Mouse (Mus musculus) embryonic facial prominence, embryonic 11.5 days (tissue): ENCODE results near the gene Stoml2. TPM values are rescaled to one million over a fixed set of nuclear protein-coding genes. Genes with fewer than 3 reads are reported as not detected.

Source experiments
- ATAC-seq: fragments of 200-750 bp; cut with Nextera tagmentation; replicated peaks from 2 replicates; pipeline ENCODE4 v1.8.0; 2017; ENCODE audit warnings: low read depth; ENCODE audit not compliant: insufficient number of reproducible peaks, low FRiP score, low TSS enrichment
- DNase-seq: peaks from one replicate; pipeline ENCODE4 v3.0.0-alpha.2; 2015; ENCODE audit warnings: low spot score
- H3K27ac ChIP-seq: fragments of 300-500 bp; sonication (generic); replicated peaks from 2 replicates; pipeline ENCODE4 v1.5.1; 2014; ENCODE audit warnings: mild to moderate bottlenecking, low read depth, low read length, control low read depth
- H3K27me3 ChIP-seq: fragments of 300-500 bp; sonication (generic); 2 replicates; pipeline ENCODE4 v1.6.1; 2014; ENCODE audit warnings: mild to moderate bottlenecking, low read length, moderate library complexity, mixed read lengths; ENCODE audit not compliant: control insufficient read depth, insufficient read depth
- H3K36me3 ChIP-seq: fragments of 300-500 bp; sonication (generic); replicated peaks from 2 replicates; pipeline ENCODE4 v1.6.1; 2014; ENCODE audit warnings: low read depth, mild to moderate bottlenecking, low read length, moderate library complexity, mixed read lengths; ENCODE audit not compliant: control insufficient read depth, insufficient read depth
- H3K4me1 ChIP-seq: fragments of 300-500 bp; sonication (generic); 2 replicates; pipeline ENCODE4 v1.6.1; 2014; ENCODE audit warnings: low read length, mixed read lengths; ENCODE audit not compliant: control insufficient read depth, insufficient read depth
- H3K4me2 ChIP-seq: fragments of 300-500 bp; sonication (generic); 2 replicates; pipeline ENCODE4 v1.6.1; 2014; ENCODE audit warnings: low read depth, mild to moderate bottlenecking, control low read depth, low read length, moderate library complexity
- H3K4me3 ChIP-seq: fragments of 300-500 bp; sonication (generic); 2 replicates; pipeline ENCODE4 v1.5.1; 2014; ENCODE audit warnings: low read depth, low read length, control low read depth
- H3K9ac ChIP-seq: fragments of 300-500 bp; sonication (generic); replicated peaks from 2 replicates; pipeline ENCODE4 v1.6.1; 2014; ENCODE audit warnings: mild to moderate bottlenecking, control low read depth, low read length
- H3K9me3 ChIP-seq: fragments of 300-500 bp; sonication (generic); replicated peaks from 2 replicates; pipeline ENCODE4 v1.6.1; 2016; ENCODE audit warnings: mild to moderate bottlenecking, low read length, inconsistent platforms, mixed read lengths; ENCODE audit not compliant: control insufficient read depth
- WGBS: fragments of 180-500 bp; shearing (Covaris S2); extraction: QIAGEN DNeasy Blood & Tissue Kit; methylation state at CpG from one replicate; pipeline ENCODE4 v1.1.7; 2014; 5-methylcytosine and 5-hydroxymethylcytosine counted together
- polyA plus RNA-seq: library from polyadenylated mRNA; unstranded; fragments of >200 nt; fragmentation: Nextera tagmentation; extraction: Ambion mirVana; gene quantifications from 2 replicates; pipeline ENCODE4 v1.2.1, GENCODE M21; 2014

The Stoml2 gene
- polyA plus RNA-seq, 1 experiment from 2014 or later: 410 TPM

DNA sequence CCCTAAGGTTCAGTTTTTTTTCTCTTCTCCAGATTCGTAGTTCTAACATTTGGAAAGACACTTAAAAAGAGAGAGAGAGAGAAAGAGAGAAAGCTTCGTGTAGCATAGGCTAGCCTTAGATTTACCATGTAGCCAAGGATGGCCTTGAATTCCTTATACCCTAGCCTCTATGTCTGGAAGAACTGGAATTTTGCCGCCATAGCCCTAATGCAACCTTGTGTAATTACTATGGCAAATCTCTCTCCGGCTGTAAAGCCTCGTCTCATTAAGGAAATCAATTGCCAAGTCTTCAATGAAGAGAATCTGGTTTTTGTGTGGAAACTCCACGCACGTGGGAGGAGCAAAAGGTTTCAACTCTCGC is 26.9 kb upstream of the Stoml2 start:
- Histone ChIP-seq H3K27me3 (peaks cover 6% of the 10 kb centered on the region), H3K4me1 (0 out of 2 replicates have a peak, but pooled peaks cover 2% of the 10 kb centered on the region), H3K36me3 (no peaks in the 10 kb centered on the region), H3K4me2 (peak overlapping the region; percentile 95), H3K4me3 (peak overlapping the region; percentile 63), H3K27ac (no peak overlapping the region), H3K9me3 (no peaks in the 10 kb centered on the region), H3K9ac (no peak overlapping the region)
- no peak for ATAC-seq
- no peak for DNase-seq
- WGBS: 25% methylated on average over 8 of the region's 8 CpGs

DNA sequence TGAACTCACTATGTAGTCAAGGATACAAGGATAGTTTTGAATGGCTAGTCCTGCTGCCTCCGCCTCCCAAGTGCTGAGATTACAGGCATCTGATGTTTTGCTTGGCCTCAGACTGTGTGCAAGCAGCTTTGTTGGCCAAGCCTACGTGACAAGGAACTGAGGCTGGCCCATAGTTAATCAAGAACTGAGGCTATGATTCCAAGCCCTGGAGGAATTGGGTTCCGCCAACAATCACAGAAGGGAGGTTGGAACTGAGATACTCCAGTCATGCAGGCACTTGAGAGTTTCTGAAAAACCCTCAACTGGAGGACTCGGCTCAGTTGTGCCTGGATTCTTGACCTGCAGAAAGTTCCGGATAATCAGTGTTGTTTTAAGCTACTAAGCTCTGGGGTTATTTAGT is 26.1 kb upstream of the Stoml2 start:
- no peak overlapping the region for H3K4me2 ChIP-seq
- no peaks in the 10 kb centered on the region for H3K36me3 ChIP-seq
- no peaks in the 10 kb centered on the region for H3K9me3 ChIP-seq
- ATAC-seq: no peak
- no peak overlapping the region for H3K9ac ChIP-seq
- 90% methylated on average over 5 of the region's 5 CpGs for WGBS
- peaks cover 6% of the 10 kb centered on the region for H3K27me3 ChIP-seq
- H3K4me1 ChIP-seq: 0 out of 2 replicates have a peak, but pooled peaks cover 2% of the 10 kb centered on the region
- H3K4me3 ChIP-seq: no peak overlapping the region
- H3K27ac ChIP-seq: no peak overlapping the region
- no peak for DNase-seq

DNA sequence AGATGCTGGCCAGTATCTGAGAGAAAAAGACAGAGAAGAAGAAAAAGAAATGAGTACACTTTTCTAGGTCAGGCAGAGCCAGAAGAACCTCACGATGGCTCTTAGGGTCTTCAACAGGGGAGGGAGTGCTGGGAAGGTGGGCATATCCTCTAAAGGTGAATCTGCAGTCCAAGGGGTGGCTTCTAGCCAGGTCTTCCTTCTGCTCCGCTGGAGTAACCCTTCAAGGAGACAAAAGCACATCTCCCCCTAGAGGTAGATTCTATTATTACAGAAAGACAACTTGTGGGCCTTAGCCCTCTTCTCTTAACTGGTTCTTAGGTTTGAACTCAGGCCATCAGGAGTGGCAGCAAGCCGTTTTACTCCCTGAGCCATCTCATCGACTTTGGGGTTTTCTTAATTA is 21.1 kb upstream of the Stoml2 start:
- 10% methylated on average over 4 of the region's 4 CpGs for WGBS
- no peaks in the 10 kb centered on the region for H3K4me1 ChIP-seq
- no peak overlapping the region for H3K27ac ChIP-seq
- H3K4me2 ChIP-seq: no peak overlapping the region
- no peak for ATAC-seq
- H3K9me3 ChIP-seq: no peaks in the 10 kb centered on the region
- no peaks in the 10 kb centered on the region for H3K27me3 ChIP-seq
- no peak overlapping the region for H3K4me3 ChIP-seq
- no peaks in the 10 kb centered on the region for H3K36me3 ChIP-seq
- DNase-seq: peak; percentile 86
- no peak overlapping the region for H3K9ac ChIP-seq

DNA sequence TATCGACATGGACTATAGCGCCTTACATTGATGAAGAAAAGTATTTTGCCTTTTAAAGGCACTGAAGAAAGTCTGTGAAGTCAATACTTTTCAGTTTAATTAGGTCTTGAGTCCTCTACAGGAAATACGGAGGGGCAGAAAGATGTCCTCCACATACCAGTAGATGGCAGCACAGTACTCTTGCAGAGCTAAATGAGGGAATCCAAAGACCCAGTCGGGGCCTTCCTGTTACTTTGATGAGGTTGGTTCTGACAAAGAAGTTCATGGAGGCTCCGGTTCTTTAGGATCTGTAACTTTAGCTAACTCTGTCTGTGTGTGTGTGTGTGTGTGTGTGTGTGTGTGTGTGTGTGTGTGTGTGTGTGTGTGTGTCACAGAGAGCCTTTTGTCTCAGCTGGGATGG is 15.7 kb upstream of the Stoml2 start:
- 5% methylated on average over 5 of the region's 5 CpGs for WGBS
- Histone ChIP-seq H3K27ac (no peak overlapping the region), H3K9ac (no peak overlapping the region; the same call in 1 of the 2 replicates)

DNA sequence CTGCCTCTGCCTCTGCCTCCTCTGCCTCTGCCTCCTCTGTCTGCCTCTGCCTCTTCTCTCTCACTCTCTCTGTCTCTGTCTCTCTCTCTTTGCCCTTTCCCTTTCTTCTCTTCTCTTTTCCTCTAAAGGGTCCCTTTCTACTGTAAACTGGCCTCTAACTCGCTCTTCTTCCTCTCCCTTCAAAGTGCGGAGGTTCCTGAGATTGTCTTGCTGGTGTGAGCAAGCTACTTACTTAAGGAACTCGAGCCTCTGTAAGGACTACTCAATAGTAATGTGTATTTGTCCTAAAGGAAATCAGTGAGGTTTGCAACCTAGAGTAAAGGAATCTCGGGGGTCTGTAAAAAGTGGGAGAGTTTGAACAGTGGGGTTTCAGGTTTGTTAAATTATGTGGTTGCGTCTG is 15.1 kb upstream of the Stoml2 start:
- Histone ChIP-seq H3K36me3 (no peaks in the 10 kb centered on the region), H3K4me3 (no peak overlapping the region), H3K27me3 (no peaks in the 10 kb centered on the region), H3K9me3 (no peaks in the 10 kb centered on the region), H3K4me2 (no peak overlapping the region), H3K4me1 (peaks cover 5% of the 10 kb centered on the region; the same call in 1 of the 2 replicates), H3K9ac (no peak overlapping the region), H3K27ac (no peak overlapping the region)
- WGBS: 61% methylated on average over 5 of the region's 5 CpGs
- ATAC-seq (no peak), DNase-seq (no peak)

More for the DNA sequence above, 15.7 kb upstream of the Stoml2 start:
- DNase-seq (peak; percentile 92), ATAC-seq (no peak)
- no peak overlapping the region for H3K4me2 ChIP-seq
- no peaks in the 10 kb centered on the region for H3K9me3 ChIP-seq
- no peaks in the 10 kb centered on the region for H3K27me3 ChIP-seq
- no peaks in the 10 kb centered on the region for H3K36me3 ChIP-seq
- H3K4me3 ChIP-seq: no peak overlapping the region
- H3K4me1 ChIP-seq: peaks cover 5% of the 10 kb centered on the region; the same call in 1 of the 2 replicates

DNA sequence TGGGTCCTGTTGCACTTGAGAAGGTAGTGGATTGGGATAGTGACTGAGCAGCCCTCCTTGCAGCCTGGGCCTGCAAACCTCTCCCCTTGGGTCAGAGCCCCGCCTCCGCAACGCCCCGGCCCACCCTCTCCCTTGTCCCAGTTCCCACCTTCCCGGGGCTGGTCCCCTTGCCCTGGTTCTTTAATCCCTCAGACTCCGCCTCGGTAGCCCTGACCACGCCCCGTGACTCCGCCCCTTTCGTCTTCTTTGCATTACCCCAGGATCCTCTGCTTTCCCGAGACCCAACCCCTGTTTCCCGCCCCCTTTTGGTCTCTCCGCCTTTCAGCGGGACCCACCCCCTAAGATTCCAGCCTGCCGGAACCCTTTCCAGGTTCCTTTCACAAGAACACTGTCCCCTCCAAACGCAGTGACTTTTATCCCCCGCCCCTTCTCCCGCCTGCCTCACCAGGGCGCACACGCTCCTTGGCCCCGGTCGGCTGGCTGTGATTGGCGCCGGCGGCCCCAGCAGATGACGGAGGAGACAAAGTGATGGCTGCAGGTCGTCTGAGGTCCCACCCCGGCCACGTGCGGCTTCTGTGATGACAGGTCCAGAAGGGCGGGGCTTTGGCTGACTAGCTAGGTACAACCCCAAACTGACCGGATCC is 14.3 kb upstream of the Stoml2 start, which contains the start of gene Fam214b:
Fam214b (minus strand) TSS at position 562 of the 644 bp plus-strand sequence.
- H3K4me2 ChIP-seq: peak within 1 kb of the TSS; percentile 79
- H3K9me3 ChIP-seq: no peaks in the 10 kb centered on the region
- under 1% methylated on average over 33 of the region's 33 CpGs for WGBS
- peak within 1 kb of the TSS; percentile 50 for H3K9ac ChIP-seq
- H3K4me3 ChIP-seq: peak within 1 kb of the TSS; percentile 45
- no peaks in the 10 kb centered on the region for H3K27me3 ChIP-seq
- peaks cover 5% of the 10 kb centered on the region; the same call in 1 of the 2 replicates for H3K4me1 ChIP-seq
- peak within 1 kb of the TSS; percentile 53 for H3K27ac ChIP-seq
- H3K36me3 ChIP-seq: no peaks in the 10 kb centered on the region
- peak; percentile 92 for ATAC-seq
- peak; percentile 99 for DNase-seq

DNA sequence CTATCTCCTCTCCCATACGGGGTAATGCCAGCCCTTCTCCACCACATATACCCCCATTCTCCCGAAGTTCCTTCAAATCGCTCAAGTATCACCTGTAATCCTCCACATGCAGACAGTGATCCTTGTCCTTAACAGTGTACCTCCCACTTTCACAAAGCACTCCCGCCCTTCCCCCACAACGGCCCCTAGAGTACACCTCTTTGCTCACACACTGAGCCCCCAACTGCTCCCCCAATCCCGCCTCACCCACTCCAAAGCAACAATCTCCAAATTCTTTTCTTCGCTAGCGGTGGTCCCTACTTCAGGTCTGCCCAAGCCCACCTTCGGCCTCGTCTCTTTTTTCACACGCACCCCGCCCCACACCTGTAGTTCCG is 13.8 kb upstream of the Stoml2 start:
- H3K27me3 ChIP-seq: no peaks in the 10 kb centered on the region
- ATAC-seq (peak; percentile 12), DNase-seq (no peak)
- peak overlapping the region; percentile 79 for H3K4me2 ChIP-seq
- H3K4me1 ChIP-seq: peaks cover 5% of the 10 kb centered on the region; the same call in 1 of the 2 replicates
- H3K36me3 ChIP-seq: no peaks in the 10 kb centered on the region
- H3K27ac ChIP-seq: peak overlapping the region; percentile 53; the same call in 1 of the 2 replicates
- WGBS: 8% methylated on average over 13 of the region's 13 CpGs
- no peaks in the 10 kb centered on the region for H3K9me3 ChIP-seq
- H3K4me3 ChIP-seq: peak overlapping the region; percentile 45
- peak overlapping the region; percentile 41 for H3K9ac ChIP-seq

DNA sequence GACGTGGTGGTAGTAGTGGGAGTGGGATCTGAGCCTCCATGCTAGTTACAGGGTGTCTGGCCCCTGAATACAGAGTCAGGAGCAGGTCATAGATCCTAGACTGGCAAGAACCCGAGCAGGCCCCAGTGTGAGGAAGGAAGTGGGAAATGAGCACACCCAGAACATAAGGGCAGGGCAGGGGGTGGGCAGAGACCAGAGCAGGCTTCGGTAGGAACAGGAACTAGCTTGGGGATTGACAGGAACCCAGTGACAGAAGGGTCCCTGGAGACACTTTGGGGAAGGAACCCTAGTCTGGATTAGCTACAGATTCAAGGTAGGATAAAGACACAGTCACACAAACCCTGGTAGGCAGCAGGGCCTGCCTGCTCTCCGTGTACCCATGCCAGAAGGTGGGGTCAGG is 13.2 kb upstream of the Stoml2 start:
- 30% methylated on average over 4 of the region's 4 CpGs for WGBS
- no peak for DNase-seq
- H3K27ac ChIP-seq: peak overlapping the region; percentile 53

More for the DNA sequence above, 13.2 kb upstream of the Stoml2 start:
- Histone ChIP-seq H3K9ac (peak overlapping the region; percentile 41), H3K4me3 (peak overlapping the region; percentile 45), H3K36me3 (no peaks in the 10 kb centered on the region), H3K9me3 (no peaks in the 10 kb centered on the region), H3K4me1 (peaks cover 5% of the 10 kb centered on the region; the same call in 1 of the 2 replicates), H3K4me2 (peak overlapping the region; percentile 79), H3K27me3 (no peaks in the 10 kb centered on the region)
- no peak for ATAC-seq
